ENCODE assay signal across 14 mouse cellular contexts in the genomic region with DNA sequence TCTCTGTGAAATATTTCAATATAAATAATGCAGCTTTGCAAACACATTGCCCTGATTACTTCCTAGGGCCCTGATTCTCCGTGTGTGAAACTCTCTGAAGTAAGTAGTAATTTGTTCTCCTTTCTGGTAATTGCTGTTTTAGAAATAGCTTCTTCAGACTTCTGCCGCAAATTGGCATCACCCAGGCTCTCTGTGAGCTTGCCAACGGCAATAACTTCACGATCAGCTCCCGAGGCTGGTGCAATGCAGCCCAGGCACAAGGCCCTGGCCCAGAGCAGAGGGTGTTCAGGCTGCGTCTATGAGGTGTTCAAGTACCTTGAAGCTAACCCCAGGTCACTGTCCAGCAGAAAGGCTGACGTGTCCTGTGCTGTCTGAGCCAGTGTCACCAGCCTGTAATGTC.
DNase-seq lines count a peak whose midpoint lies in the region.
"Had no signal": no experiment of that assay in that cellular context is flagged by ENCODE, and none has a peak within 500 bp of the region (broad histone marks: within the 10 kb centered on the region; RNA-seq: fewer than 3 reads in every experiment).

No protein-coding gene starts in this region.

- intact Hi-C loops in left cerebral cortex, postnatal 4 days (cut with DNase I) = no loop called here
- intact Hi-C loops in left cerebral cortex, postnatal 14 days (cut with DNase I) = no loop called here

- DNase-seq in left cerebral cortex, adult 11 months (ENCODE audit: low spot score) = peak; percentile 29
- DNase-seq in left cerebral cortex, postnatal 4 days = no peak
- DNase-seq in right cerebral cortex, adult 2 months (ENCODE audit: low spot score in 2 of 2) = peak; percentile 23 to 45
- DNase-seq in right cerebral cortex, postnatal 14 days = no peak
- peak; percentile 40 to 46 for DNase-seq in left cerebral cortex, postnatal 14 days (ENCODE audit: low spot score in 2 of 2)
- no peak for DNase-seq in cerebellum, postnatal 36 days
- no peak for DNase-seq in kidney, adult 18-20 months
- DNase-seq: adrenal gland, adult 2 months; cerebellum, adult 9-11 months; heart, adult 11 months; kidney, postnatal 4 days; liver, postnatal 0 days; lung, postnatal 10 days; thymus, postnatal 25 days had no signal

Comparison
In these comparisons a context has a peak if more than half of its experiments do, and no peak if none do; other contexts are left out.
1. DNase-seq: peak in left cerebral cortex, adult 11 months (single experiment), right cerebral cortex, adult 2 months (2 of 2) and left cerebral cortex, postnatal 14 days (2 of 2); none in left cerebral cortex, postnatal 4 days (single experiment), right cerebral cortex, postnatal 14 days (single experiment), cerebellum, postnatal 36 days (0 of 2) and kidney, adult 18-20 months (single experiment).